In genomic region chr10:92009551-92009950, GRCm38 (mm10) we compare ENCODE assay signal across 12 mouse cellular contexts.
DNase-seq lines count a peak whose midpoint lies in the region; ATAC-seq lines count a peak whose summit lies in the region.
"Had no signal": no experiment of that assay in that cellular context is flagged by ENCODE, and none has a peak within 500 bp of the region (broad histone marks: within the 10 kb centered on the region; RNA-seq: fewer than 3 reads in every experiment).

No protein-coding gene starts in this region.

- ATAC-seq in forebrain, embryonic 13.5 days, result peak; percentile 66
- ATAC-seq in hindbrain, embryonic 15.5 days (ENCODE audit: low FRiP score, low read depth), result peak; percentile 74; the same call in 1 of the 2 replicates
- no peak for ATAC-seq in neural tube, embryonic 15.5 days (ENCODE audit: low FRiP score)

- H3K36me3 ChIP-seq in forebrain, embryonic 13.5 days (ENCODE audit: poor library complexity, severe bottlenecking), result no peaks in the 10 kb centered on the region
- H3K36me3 ChIP-seq in hindbrain, embryonic 15.5 days, result no peaks in the 10 kb centered on the region
- H3K36me3 ChIP-seq in neural tube, embryonic 15.5 days, result no peaks in the 10 kb centered on the region

- intact Hi-C loops in left cerebral cortex, postnatal 4 days (cut with DNase I), result no loop called here
- intact Hi-C loops in left cerebral cortex, postnatal 10 days (cut with DNase I), result no loop called here

- DNase-seq in left cerebral cortex, postnatal 4 days, result peak; percentile 40
- no peak for DNase-seq in left cerebral cortex, postnatal 10 days (ENCODE audit: extremely low spot score in 1 of 2, low spot score in 2 of 2)
- no peak for DNase-seq in natural killer cell, adult 2 months (ENCODE audit: low spot score in 2 of 2)
- no peak for DNase-seq in left cerebral cortex, adult 18-20 months (ENCODE audit: low spot score in 2 of 2)
- DNase-seq: cerebellum, postnatal 36 days; heart, postnatal 4 days had no signal

- H3K9me3 ChIP-seq in forebrain, embryonic 13.5 days (replicated peaks), result no peaks in the 10 kb centered on the region
- H3K9me3 ChIP-seq in hindbrain, embryonic 15.5 days, result no peaks in the 10 kb centered on the region
- H3K9me3 ChIP-seq in neural tube, embryonic 15.5 days (replicated peaks), result no peaks in the 10 kb centered on the region

- no peak overlapping the region for H3K9ac ChIP-seq in forebrain, embryonic 13.5 days
- no peak overlapping the region for H3K9ac ChIP-seq in hindbrain, embryonic 15.5 days
- no peak overlapping the region for H3K9ac ChIP-seq in neural tube, embryonic 15.5 days (replicated peaks)
- H3K9ac ChIP-seq: liver, embryonic 14.5 days had no signal

- WGBS in forebrain, embryonic 13.5 days, result 8% methylated on average over 10 of the region's 10 CpGs
- WGBS in hindbrain, embryonic 15.5 days, result 25% methylated on average over 10 of the region's 10 CpGs
- 43% methylated on average over 10 of the region's 10 CpGs for WGBS in neural tube, embryonic 15.5 days

- H3K4me2 ChIP-seq in forebrain, embryonic 13.5 days, result peak overlapping the region; percentile 24; the same call in 1 of the 2 replicates
- no peak overlapping the region for H3K4me2 ChIP-seq in hindbrain, embryonic 15.5 days
- H3K4me2 ChIP-seq in neural tube, embryonic 15.5 days, result no peak overlapping the region

- H3K4me3 ChIP-seq in forebrain, embryonic 13.5 days, result no peak overlapping the region
- no peak overlapping the region for H3K4me3 ChIP-seq in hindbrain, embryonic 15.5 days
- no peak overlapping the region for H3K4me3 ChIP-seq in neural tube, embryonic 15.5 days (replicated peaks)
- H3K4me3 ChIP-seq: erythroblast, embryonic 14.5 days had no signal

- H3K4me1 ChIP-seq in forebrain, embryonic 13.5 days, result peaks cover 13% of the 10 kb centered on the region
- H3K4me1 ChIP-seq in hindbrain, embryonic 15.5 days (replicated peaks), result peaks cover 9% of the 10 kb centered on the region
- H3K4me1 ChIP-seq in neural tube, embryonic 15.5 days, result peaks cover 7% of the 10 kb centered on the region; the same call in 1 of the 2 replicates

- no peaks in the 10 kb centered on the region for H3K27me3 ChIP-seq in forebrain, embryonic 13.5 days
- H3K27me3 ChIP-seq in hindbrain, embryonic 15.5 days, result no peaks in the 10 kb centered on the region
- H3K27me3 ChIP-seq in neural tube, embryonic 15.5 days (replicated peaks), result no peaks in the 10 kb centered on the region
- H3K27me3 ChIP-seq: CH12.LX had no signal

- H3K27ac ChIP-seq in forebrain, embryonic 13.5 days, result peak overlapping the region; percentile 62
- H3K27ac ChIP-seq in hindbrain, embryonic 15.5 days (replicated peaks), result peak overlapping the region; percentile 54
- H3K27ac ChIP-seq in neural tube, embryonic 15.5 days (replicated peaks), result 0 out of 2 replicates have a peak overlapping the region, but pooled peaks have one; percentile 18
- H3K27ac ChIP-seq: liver, embryonic 14.5 days had no signal
